Mouse (Mus musculus) lung, postnatal 36 days (tissue): ENCODE measurements around the gene Ccdc18.
A peak's percentile ranks its signal among the peaks of the same experiment; 100 is the strongest.
"Not testable (repeated sequence)": the region's sequence is repeated elsewhere in the genome, so short reads cannot be mapped to it uniquely, and the experiment has no call there.

Experiments used
- DNase-seq: peaks from one replicate; pipeline ENCODE4 v3.0.0; 2022; ENCODE audit warnings: mixed read lengths

Gene Ccdc18

DNA sequence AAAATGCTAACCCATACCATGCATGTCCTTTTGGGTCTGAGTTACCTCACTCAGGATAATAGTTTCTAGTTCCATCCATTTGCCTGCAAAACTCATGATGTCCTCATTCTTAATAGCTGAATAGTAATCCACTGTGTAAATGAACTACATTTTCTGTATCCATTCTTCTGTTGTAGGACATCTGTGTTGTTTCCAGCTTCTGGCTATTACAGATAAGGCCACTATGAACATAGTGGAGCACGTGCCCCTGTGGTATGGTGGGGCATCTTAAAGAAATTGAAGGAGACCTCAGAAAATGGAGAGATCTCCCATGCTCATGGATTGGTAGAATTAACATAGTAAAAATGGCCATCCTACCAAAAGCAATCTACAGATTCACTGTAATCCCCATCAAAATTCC lies 131.1 kb downstream of the Ccdc18 start:
- DNase-seq = not testable (repeated sequence)

DNA sequence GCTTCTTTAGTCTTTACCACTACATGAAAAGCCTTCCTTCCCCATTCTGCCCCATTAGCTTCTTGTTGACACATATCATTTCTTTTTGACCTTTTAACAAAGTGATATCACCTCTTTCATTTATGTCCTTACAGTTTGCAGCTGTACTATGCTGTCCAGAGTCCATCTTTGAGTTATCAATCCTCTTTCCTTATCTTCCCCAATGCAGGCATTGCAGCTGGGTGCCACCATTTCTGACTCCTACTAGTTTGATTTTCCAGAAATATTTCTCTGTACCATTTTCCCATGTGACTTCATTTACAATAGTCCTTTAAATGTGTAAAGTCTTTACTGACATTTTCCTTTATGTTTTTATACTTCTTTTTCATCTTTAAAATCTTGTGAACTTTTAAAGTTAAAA lies 134.3 kb downstream of the Ccdc18 start:
- DNase-seq = no peak

- peak; percentile 90 for DNase-seq
These were observed 135.7 kb downstream of the Ccdc18 start, which contains the start of gene Dr1 for GRCm38 (mm10) chr5:108268127-108269062. Gene Dr1, plus strand, starts transcription at chr5:108268897.

GRCm38 (mm10) chr5:108269063-108269810 lies 136.6 kb downstream of the Ccdc18 start:
- peak; percentile 13 for DNase-seq

- no peak for DNase-seq
These were observed 137.1 kb downstream of the Ccdc18 start for GRCm38 (mm10) chr5:108269811-108270151.

- DNase-seq = no peak
These were observed 137.7 kb downstream of the Ccdc18 start for GRCm38 (mm10) chr5:108270415-108270814.

GRCm38 (mm10) chr5:108271345-108271744 lies 138.7 kb downstream of the Ccdc18 start:
- not testable (repeated sequence) for DNase-seq
